Mouse (Mus musculus): ENCODE data around the gene Gramd1c. TPM values are rescaled to one million over a fixed set of nuclear protein-coding genes. Genes with fewer than 3 reads are reported as not detected.

Gene Gramd1c
- polyA plus RNA-seq, 1 experiment: 1.0 TPM

GRCm38 (mm10) chr16:44018986-44019548 lies 44.1 kb downstream of the Gramd1c start:
- DNase-seq (ENCODE audit: low read depth): no peak

DNA sequence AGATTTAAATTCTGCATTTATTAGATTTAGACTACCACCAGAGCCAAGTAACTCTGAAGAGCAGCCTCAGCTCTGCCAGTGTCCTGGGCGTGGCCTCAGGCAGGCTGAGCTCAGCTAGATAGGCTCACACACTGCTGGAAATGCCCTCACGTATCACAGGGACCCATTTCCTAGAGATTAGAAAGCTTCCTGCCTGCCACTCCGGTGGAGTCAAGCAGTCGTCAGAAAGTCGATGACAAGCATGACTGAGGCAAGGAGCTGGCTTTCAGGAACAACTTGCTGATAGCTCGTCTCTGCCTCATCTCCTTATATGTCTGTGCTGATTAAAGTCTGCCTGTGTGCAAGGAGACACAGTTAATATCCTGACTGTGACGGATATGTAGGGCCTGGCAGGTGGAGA lies 44.8 kb downstream of the Gramd1c start:
- no peak for DNase-seq (ENCODE audit: low read depth)

GRCm38 (mm10) chr16:44017707-44018106 lies 45.4 kb downstream of the Gramd1c start:
- no peak for DNase-seq (ENCODE audit: low read depth)

GRCm38 (mm10) chr16:44016164-44016563 lies 47.0 kb downstream of the Gramd1c start:
- peak; percentile 46 for DNase-seq (ENCODE audit: low read depth)

DNA sequence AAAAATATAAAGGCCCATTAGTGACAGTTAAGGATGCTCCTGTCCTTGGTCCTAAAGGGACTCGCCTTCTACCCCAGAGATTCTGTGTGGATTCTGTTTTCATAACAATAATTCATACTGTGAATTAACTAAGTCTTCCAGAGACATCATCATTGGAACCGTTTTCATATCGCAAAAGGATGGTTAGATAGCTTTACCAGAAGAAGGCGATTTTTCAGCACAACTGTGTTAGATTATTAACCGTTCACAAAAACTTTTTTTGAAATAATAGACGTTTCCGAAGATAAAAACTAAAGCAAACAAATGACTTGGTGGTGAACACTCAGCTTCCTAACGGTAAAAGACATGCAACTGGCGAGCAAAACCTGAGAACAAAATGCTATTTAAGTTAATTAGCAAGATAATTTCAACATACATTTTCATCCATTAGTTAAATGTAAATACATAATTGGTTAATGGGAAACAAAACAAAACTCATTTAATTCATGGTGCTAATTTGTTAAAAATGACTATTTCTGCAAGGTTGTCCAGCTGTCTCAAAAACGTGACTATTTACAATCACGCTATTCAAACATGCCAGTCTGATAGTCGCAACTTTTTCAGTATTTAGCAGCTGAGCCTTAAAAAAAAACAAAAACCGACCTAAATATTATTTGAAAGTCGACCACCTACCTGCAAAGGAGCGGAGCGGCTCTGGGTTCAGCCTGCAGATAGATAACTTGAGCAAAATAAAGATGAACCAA lies 47.6 kb downstream of the Gramd1c start:
- DNase-seq (ENCODE audit: low read depth): no peak

GRCm38 (mm10) chr16:44011010-44011409 lies 52.1 kb downstream of the Gramd1c start:
- no peak for DNase-seq (ENCODE audit: low read depth)

DNA sequence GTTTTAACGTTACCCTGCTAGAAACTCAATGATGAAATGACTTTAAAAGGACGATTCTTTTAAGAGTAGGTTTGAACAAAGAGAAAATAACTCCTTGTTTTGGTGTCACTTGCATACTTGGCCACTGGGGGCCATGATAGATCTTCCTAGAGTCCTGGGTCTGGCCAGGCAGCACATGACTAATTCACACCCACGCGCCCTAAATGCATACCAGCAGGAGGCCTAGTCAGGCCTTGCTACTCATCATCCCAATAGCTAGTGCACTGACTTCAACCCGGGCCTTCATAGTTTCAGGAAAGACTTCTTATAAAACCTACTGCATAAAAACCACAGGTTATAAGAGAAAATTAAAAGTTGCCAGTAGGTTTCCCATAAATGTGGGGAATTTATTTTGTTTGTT lies 61.1 kb downstream of the Gramd1c start:
- no peak for DNase-seq (ENCODE audit: low read depth)

GRCm38 (mm10) chr16:43999541-43999940 lies 63.6 kb downstream of the Gramd1c start:
- no peak for DNase-seq (ENCODE audit: low read depth)

GRCm38 (mm10) chr16:43999111-43999510 lies 64.0 kb downstream of the Gramd1c start:
- no peak for DNase-seq (ENCODE audit: low read depth)

- DNase-seq (ENCODE audit: low read depth): no peak
Measured at GRCm38 (mm10) chr16:43994623-43995022, 68.5 kb downstream of the Gramd1c start.

DNA sequence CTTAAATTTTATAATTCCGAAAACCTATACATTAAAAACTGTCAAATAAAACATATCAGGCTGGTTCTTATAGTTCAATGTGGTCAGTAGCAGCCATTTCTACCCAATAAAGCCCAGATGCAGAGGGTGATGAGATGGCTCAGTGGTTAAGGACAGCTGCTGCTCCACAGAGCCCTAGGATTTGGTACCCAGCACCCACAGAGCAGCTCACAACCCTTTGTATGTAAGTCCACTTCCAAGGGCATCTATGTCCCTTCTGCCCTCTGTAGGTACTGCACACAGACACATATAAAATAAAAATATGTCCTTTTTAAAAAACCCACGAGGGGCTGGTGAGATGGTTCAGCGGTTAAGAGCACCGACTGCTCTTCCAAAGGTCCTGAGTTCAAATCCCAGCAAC lies 76.8 kb downstream of the Gramd1c start:
- no peak for DNase-seq (ENCODE audit: low read depth)

DNA sequence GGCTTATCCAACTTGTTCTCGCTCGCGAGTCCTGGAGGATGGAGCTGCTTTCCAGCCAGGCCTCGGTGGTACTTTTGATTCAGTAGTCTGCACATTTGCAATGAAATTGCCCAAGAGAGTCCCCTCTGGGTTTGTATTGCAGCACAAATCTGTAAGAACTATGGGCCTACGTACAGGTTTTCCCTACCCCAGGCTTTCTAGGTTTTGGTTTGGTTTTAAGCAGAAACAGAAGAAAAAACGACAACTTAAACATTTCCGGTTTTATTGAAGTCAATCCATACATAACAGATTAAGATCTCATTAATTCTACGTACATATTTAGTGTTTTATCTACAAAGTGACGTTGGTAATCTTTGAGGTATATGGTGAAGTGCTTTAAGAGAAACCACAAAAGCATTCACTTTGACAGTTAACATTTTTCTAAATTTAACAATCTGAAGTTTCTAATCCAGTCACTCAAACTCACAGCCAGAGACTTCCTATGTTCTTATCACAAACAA lies 83.0 kb downstream of the Gramd1c start:
- DNase-seq (ENCODE audit: low read depth): no peak

- DNase-seq (ENCODE audit: low read depth): no peak
Measured at GRCm38 (mm10) chr16:43979328-43980109, 83.6 kb downstream of the Gramd1c start, which contains the start of gene Zdhhc23. Gene Zdhhc23 (minus strand): TSS chr16:43979791.

GRCm38 (mm10) chr16:43979010-43979327 lies 84.2 kb downstream of the Gramd1c start:
- no peak for DNase-seq (ENCODE audit: low read depth)

DNA sequence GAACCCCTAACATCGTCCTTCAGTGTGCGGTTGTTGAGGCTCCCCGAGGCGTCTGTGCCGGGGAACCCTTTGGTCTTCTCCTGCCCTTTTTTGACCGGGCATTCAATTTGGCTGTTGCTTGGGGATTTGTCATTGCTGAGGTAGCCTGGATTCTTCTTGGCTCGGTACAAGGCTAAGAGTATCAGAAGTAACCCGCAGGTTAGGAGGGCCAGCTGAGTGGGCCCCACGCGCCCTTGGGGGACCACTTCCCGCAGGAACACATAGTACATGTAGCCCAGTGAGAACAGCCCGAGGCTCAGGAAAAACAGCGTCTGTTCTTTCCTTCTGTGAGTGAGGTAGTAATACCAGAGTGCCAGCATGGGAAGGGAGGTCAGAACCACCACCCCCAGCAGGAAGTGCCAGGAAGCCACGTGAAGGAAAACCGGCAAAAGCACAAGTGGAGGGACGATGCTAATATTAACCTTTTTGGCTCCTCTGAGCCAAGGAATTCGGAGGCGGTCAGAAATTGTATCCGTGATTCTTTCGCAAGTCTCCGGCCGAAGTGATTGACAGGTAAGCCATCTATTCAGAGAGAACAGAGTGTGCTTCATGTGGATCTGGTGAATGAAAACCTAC lies 89.4 kb downstream of the Gramd1c start:
- no peak for DNase-seq (ENCODE audit: low read depth)

- DNase-seq (ENCODE audit: low read depth): no peak
Measured at GRCm38 (mm10) chr16:43973147-43973546, 90.0 kb downstream of the Gramd1c start.

DNA sequence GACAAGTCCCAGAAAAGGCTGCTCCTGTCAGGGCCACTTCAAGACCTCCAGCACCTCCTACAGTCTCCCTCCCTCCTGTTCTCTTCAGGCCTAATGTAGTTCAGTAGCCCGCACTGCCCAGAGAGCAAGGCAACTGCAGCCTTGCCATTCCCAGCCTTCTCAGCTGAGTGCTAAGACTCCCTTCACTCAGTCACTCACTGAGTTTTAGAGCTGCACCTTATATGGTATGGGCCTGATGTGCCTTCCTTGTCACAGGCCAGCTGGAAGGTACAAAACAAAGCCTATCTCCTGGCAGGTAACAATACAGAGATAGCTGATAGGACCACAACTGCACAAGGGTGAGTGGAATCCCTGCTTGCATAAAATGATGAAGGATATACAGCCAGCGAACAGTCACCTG lies 90.8 kb downstream of the Gramd1c start:
- DNase-seq (ENCODE audit: low read depth): no peak

- no peak for DNase-seq (ENCODE audit: low read depth)
Measured at GRCm38 (mm10) chr16:43971741-43972140, 91.4 kb downstream of the Gramd1c start.

DNA sequence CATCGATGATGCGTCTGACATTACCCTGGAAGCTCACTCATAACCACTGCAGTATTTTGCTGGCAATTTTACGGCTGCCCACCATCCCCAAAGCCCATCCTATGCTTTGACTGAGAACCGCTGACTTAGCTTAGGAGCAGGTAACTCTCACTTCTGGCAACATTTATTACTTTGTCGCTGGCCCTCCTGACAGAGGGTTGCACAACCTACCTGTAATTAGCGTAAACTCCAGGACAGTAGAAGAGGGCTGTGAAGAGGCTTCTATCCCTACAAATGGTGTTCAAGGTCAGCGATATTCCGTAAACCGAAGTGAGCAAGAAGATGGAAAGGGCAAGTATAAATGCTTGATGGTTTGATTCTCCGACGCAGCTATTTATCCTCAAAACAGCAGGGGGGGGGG lies 92.0 kb downstream of the Gramd1c start:
- no peak for DNase-seq (ENCODE audit: low read depth)

DNA sequence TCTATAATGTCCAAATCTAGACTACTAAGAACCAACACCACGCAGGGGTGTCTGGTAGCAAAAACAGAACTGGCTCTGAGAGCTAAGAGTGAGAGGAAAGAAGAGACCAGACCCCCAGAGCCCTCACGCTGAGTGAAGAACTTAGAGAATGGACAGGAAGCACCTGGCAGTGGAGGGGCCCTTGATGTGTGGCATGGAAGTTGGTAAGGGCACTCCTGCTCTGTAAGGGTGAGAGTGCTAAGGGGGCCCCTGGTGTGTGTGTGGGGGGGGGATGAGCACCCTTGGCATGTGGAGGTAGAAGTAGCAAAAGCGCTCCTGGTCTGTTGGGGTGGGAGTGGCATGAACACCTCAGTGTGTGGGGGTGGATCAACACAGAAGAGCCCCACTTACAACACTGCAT lies 92.7 kb downstream of the Gramd1c start:
- no peak for DNase-seq (ENCODE audit: low read depth)

- DNase-seq (ENCODE audit: low read depth): no peak
Measured at GRCm38 (mm10) chr16:43965781-43966389, 97.3 kb downstream of the Gramd1c start.

DNA sequence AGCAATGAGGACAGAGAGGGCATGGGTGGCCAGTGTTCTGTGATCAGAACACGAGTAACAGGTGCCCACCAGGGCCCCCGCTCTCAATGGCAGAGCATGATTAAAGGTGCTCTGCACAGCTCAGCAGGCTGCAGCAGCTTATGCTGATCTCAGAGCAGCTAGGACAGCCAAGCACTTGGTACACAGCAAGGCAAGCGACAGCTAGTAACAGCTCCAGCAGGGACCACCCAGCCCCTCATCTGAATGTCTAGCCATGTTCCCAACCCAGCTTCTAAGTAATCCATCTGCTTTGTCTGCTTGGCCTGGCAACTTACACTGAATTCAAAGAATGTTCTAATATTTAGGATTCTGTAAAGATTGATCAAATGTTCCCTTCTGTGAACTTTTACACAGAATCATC lies 99.4 kb downstream of the Gramd1c start:
- no peak for DNase-seq (ENCODE audit: low read depth)
